Mouse (Mus musculus) olfactory bulb, adult 2 months (tissue): ENCODE measurements around the gene Fcer1g.

Experiments
- CTCF ChIP-seq: fragments of 200-500 bp; IDR thresholded peaks from 2 replicates; pipeline ENCODE4 v1.5.1; 2012; ENCODE audit warnings: low read depth, mild to moderate bottlenecking, low read length, moderate library complexity; ENCODE audit not compliant: insufficient read depth
- POLR2A ChIP-seq: fragments of 200-500 bp; IDR thresholded peaks from 2 replicates; pipeline ENCODE4 v1.6.1; 2012; ENCODE audit warnings: mild to moderate bottlenecking, low read depth, low read length, moderate library complexity; ENCODE audit not compliant: insufficient read depth

DNA sequence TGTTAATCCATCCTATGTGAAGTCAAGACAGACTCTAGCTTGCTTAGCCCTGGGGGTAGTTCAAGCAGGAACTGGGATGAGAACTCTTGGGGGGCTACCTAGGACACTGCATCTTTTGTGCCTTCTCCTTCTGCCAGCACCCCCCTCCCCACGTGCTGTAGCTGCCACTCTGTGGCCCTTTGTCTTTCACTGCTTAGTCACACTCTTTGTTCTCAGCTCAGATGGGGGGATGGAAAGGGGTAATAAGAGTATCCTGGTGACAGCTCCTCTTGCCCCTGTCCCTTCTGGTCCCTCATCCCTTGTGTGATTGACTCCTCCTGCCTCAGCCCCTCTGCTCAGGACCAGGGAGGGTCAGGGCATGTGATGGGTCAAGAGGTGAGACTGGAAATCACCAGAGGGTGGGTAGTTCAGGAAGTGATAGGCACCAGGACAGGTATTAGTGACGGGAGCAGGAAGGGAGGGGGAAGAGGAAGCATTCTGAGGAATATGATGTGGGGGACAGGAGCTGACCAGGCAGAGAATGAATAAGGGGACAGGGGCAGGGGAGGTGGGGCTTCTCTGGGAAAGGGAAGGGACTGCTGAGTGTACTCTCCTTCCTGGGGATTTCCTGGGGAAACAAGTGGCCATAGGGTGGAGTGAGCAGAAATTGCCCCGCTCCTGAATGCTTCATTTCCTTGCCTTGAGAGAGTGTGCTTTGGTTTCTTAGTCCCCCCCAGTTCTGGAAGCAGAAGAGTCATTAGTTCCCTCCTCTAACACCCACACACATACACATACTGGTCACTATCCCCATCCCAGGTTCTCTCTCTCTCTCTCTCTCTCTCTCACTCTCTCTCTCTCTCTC is 14.4 kb upstream of the Fcer1g start:
- TF ChIP-seq POLR2A = no peak
- no peak for TF ChIP-seq CTCF
